In the genomic region with DNA sequence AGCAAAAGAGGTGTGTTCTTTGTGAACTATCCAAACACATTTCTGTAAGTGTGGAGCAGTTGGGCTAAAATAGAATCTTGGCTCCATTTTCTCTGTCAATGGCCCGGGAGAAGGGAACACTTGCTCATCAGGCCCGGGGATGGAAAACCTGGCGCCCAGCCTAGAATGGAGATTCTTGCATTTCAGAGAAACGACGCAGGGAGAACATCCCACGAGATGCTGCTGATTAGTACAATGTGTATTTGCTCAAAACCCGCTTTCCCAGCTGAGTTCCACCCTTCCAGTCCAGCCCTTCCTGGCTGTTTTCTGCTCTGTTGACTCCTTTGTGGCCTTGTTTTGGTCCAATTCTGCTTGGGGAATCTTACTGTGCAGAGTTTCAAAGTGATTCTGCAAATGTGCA, we compare ENCODE assay signal across 9 mouse cellular contexts.
DNase-seq lines count a peak whose midpoint lies in the region; ATAC-seq and TF ChIP-seq lines count a peak whose summit lies in the region.
"Had no signal": no experiment of that assay in that cellular context is flagged by ENCODE, and none has a peak within 500 bp of the region (broad histone marks: within the 10 kb centered on the region; RNA-seq: fewer than 3 reads in every experiment).

No protein-coding gene starts in this region.

- DNase-seq in intestine, embryonic 14.5 days (ENCODE audit: low spot score) = peak; percentile 75
- peak; percentile 72 to 74 for DNase-seq in cerebellum, postnatal 14 days
- peak; percentile 69 to 88 for DNase-seq in gastrocnemius, postnatal 36 days
- peak; percentile 79 to 89 for DNase-seq in layer of hippocampus, adult 8-10 months (ENCODE audit: low spot score in 2 of 2)
- peak; percentile 78 for DNase-seq in midbrain, postnatal 0 days (ENCODE audit: low spot score)
- peak; percentile 4 to 61 for DNase-seq in urinary bladder, adult 18-20 months (ENCODE audit: low spot score in 2 of 2)

- H3K4me3 ChIP-seq in intestine, embryonic 14.5 days (ENCODE audit: low read depth, low read length) = no peak overlapping the region
- H3K4me3 ChIP-seq in intestine, postnatal 0 days (ENCODE audit: low read depth, low read length) = no peak overlapping the region
- H3K4me3 ChIP-seq in midbrain, postnatal 0 days (ENCODE audit: low read depth, low read length) = no peak overlapping the region
- H3K4me3 ChIP-seq: heart, embryonic 13.5 days had no signal

- no peaks in the 10 kb centered on the region for H3K9me3 ChIP-seq in intestine, embryonic 14.5 days (ENCODE audit: control insufficient read depth, low read length)
- H3K9me3 ChIP-seq in intestine, postnatal 0 days (ENCODE audit: control insufficient read depth) = no peaks in the 10 kb centered on the region
- H3K9me3 ChIP-seq in midbrain, postnatal 0 days (ENCODE audit: low read length) = no peaks in the 10 kb centered on the region
- H3K9me3 ChIP-seq: heart, embryonic 13.5 days had no signal

- no peaks in the 10 kb centered on the region for H3K4me1 ChIP-seq in intestine, embryonic 14.5 days (replicated peaks; ENCODE audit: control insufficient read depth, insufficient read depth, low read length)
- H3K4me1 ChIP-seq in intestine, postnatal 0 days (replicated peaks; ENCODE audit: control insufficient read depth, insufficient read depth, low read length) = no peaks in the 10 kb centered on the region
- H3K4me1 ChIP-seq in midbrain, postnatal 0 days (ENCODE audit: insufficient read depth, low read length) = no peaks in the 10 kb centered on the region
- H3K4me1 ChIP-seq: heart, embryonic 13.5 days had no signal

- TF ChIP-seq CTCF in intestine, postnatal 0 days (IDR thresholded peaks at IDR 0.05; ENCODE audit: low read depth) = no peak
- TF ChIP-seq CTCF in midbrain, postnatal 0 days (IDR thresholded peaks at IDR 0.05) = no peak

- intact Hi-C loops in gastrocnemius, postnatal 36 days (cut with DNase I) = no loop called here

- H3K27ac ChIP-seq in intestine, embryonic 14.5 days (ENCODE audit: low read depth) = 0 out of 2 replicates have a peak overlapping the region, but pooled peaks have one; percentile 33
- no peak overlapping the region for H3K27ac ChIP-seq in intestine, postnatal 0 days (ENCODE audit: low read depth, low read length)
- H3K27ac ChIP-seq in midbrain, postnatal 0 days (ENCODE audit: low read depth, low read length) = no peak overlapping the region
- H3K27ac ChIP-seq: heart, embryonic 13.5 days had no signal

- H3K4me2 ChIP-seq in intestine, embryonic 14.5 days (ENCODE audit: low read length) = no peak overlapping the region
- no peak overlapping the region for H3K4me2 ChIP-seq in intestine, postnatal 0 days (replicated peaks; ENCODE audit: low read depth)
- H3K4me2 ChIP-seq in midbrain, postnatal 0 days (ENCODE audit: low read depth, low read length, poor library complexity, severe bottlenecking) = no peak overlapping the region
- H3K4me2 ChIP-seq: heart, embryonic 13.5 days had no signal

- 0 out of 2 replicates have a peak, but pooled peaks have one; percentile 23 for ATAC-seq in intestine, embryonic 14.5 days (replicated peaks; ENCODE audit: low FRiP score, low TSS enrichment, low read depth)
- no peak for ATAC-seq in intestine, postnatal 0 days
- ATAC-seq in midbrain, postnatal 0 days (ENCODE audit: low FRiP score) = no peak
- ATAC-seq in inflammation-experienced regulatory T-cells, adult 6 months = no peak

- H3K27me3 ChIP-seq in intestine, embryonic 14.5 days (replicated peaks; ENCODE audit: control insufficient read depth, insufficient read depth, low read length) = no peaks in the 10 kb centered on the region
- no peaks in the 10 kb centered on the region for H3K27me3 ChIP-seq in intestine, postnatal 0 days (replicated peaks; ENCODE audit: control insufficient read depth, insufficient read depth, low read length)
- H3K27me3 ChIP-seq in midbrain, postnatal 0 days (ENCODE audit: insufficient read depth, low read length) = no peaks in the 10 kb centered on the region
- H3K27me3 ChIP-seq: heart, embryonic 13.5 days had no signal

- no peaks in the 10 kb centered on the region for H3K36me3 ChIP-seq in intestine, embryonic 14.5 days (ENCODE audit: control insufficient read depth, insufficient read depth, low read length)
- no peaks in the 10 kb centered on the region for H3K36me3 ChIP-seq in intestine, postnatal 0 days (ENCODE audit: control insufficient read depth, insufficient read depth)
- no peaks in the 10 kb centered on the region for H3K36me3 ChIP-seq in midbrain, postnatal 0 days (ENCODE audit: insufficient read depth, low read length)
- H3K36me3 ChIP-seq: heart, embryonic 13.5 days had no signal

- no peak overlapping the region for H3K9ac ChIP-seq in intestine, embryonic 14.5 days (ENCODE audit: low read length)
- no peak overlapping the region for H3K9ac ChIP-seq in intestine, postnatal 0 days (ENCODE audit: low read depth, low read length)
- H3K9ac ChIP-seq in midbrain, postnatal 0 days (replicated peaks; ENCODE audit: low read length, poor library complexity, severe bottlenecking) = no peak overlapping the region
- H3K9ac ChIP-seq: heart, embryonic 13.5 days had no signal

- WGBS in intestine, embryonic 14.5 days = 40% methylated on average over 7 of the region's 7 CpGs
- WGBS in intestine, postnatal 0 days = 41% methylated on average over 7 of the region's 7 CpGs
- WGBS in midbrain, postnatal 0 days = 46% methylated on average over 7 of the region's 7 CpGs

Comparison
In these comparisons a context has a peak if more than half of its experiments do, and no peak if none do; other contexts are left out.
1. DNase-seq: peak in every context shown above with its lines; median percentile 84 in layer of hippocampus, adult 8-10 months; 78 in gastrocnemius, postnatal 36 days; 78 in midbrain, postnatal 0 days; 75 in intestine, embryonic 14.5 days; 73 in cerebellum, postnatal 14 days; 32 in urinary bladder, adult 18-20 months.